Mouse (Mus musculus): ENCODE results near the gene Atf7ip.

The Atf7ip gene

GRCm38 (mm10) chr6:136553156-136553555, 47.2 kb downstream of the Atf7ip start:
- DNase-seq (ENCODE audit: low read depth, low spot score), result peak; percentile 33

GRCm38 (mm10) chr6:136553767-136554569, 48.0 kb downstream of the Atf7ip start:
- peak; percentile 89 for DNase-seq (ENCODE audit: low read depth, low spot score)

- DNase-seq (ENCODE audit: low read depth, low spot score), result peak; percentile 87
Observed at GRCm38 (mm10) chr6:136554774-136555522, 49.0 kb downstream of the Atf7ip start.

GRCm38 (mm10) chr6:136555523-136555915, 49.6 kb downstream of the Atf7ip start:
- DNase-seq (ENCODE audit: low read depth, low spot score), result peak; percentile 92

- no peak for DNase-seq (ENCODE audit: low read depth, low spot score)
Observed at GRCm38 (mm10) chr6:136558288-136559005, 52.5 kb downstream of the Atf7ip start.

GRCm38 (mm10) chr6:136566002-136566401, 60.0 kb downstream of the Atf7ip start:
- no peak for DNase-seq (ENCODE audit: low read depth, low spot score)

GRCm38 (mm10) chr6:136590739-136591138, 84.8 kb downstream of the Atf7ip start:
- no peak for DNase-seq (ENCODE audit: low read depth, low spot score)

- DNase-seq (ENCODE audit: low read depth, low spot score), result no peak
Observed at GRCm38 (mm10) chr6:136594541-136594940, 88.6 kb downstream of the Atf7ip start.

- DNase-seq (ENCODE audit: low read depth, low spot score), result no peak
Observed at GRCm38 (mm10) chr6:136602601-136603000, 96.6 kb downstream of the Atf7ip start.

GRCm38 (mm10) chr6:136611351-136612215, 105.6 kb downstream of the Atf7ip start:
- DNase-seq (ENCODE audit: low read depth, low spot score), result no peak

GRCm38 (mm10) chr6:136612312-136612711, 106.3 kb downstream of the Atf7ip start:
- DNase-seq (ENCODE audit: low read depth, low spot score), result peak; percentile 37

GRCm38 (mm10) chr6:136614156-136614555, 108.2 kb downstream of the Atf7ip start:
- no peak for DNase-seq (ENCODE audit: low read depth, low spot score)

GRCm38 (mm10) chr6:136620361-136621139, 114.6 kb downstream of the Atf7ip start:
- peak; percentile 86 for DNase-seq (ENCODE audit: low read depth, low spot score)

GRCm38 (mm10) chr6:136625421-136625820, 119.5 kb downstream of the Atf7ip start:
- DNase-seq (ENCODE audit: low read depth, low spot score), result no peak

GRCm38 (mm10) chr6:136629639-136630038, 123.7 kb downstream of the Atf7ip start:
- DNase-seq (ENCODE audit: low read depth, low spot score), result no peak

GRCm38 (mm10) chr6:136631519-136631918, 125.6 kb downstream of the Atf7ip start:
- no peak for DNase-seq (ENCODE audit: low read depth, low spot score)

GRCm38 (mm10) chr6:136631945-136632534, 126.1 kb downstream of the Atf7ip start:
- DNase-seq (ENCODE audit: low read depth, low spot score), result no peak

GRCm38 (mm10) chr6:136633154-136633553, 127.2 kb downstream of the Atf7ip start:
- no peak for DNase-seq (ENCODE audit: low read depth, low spot score)

- DNase-seq (ENCODE audit: low read depth, low spot score), result no peak
Observed at GRCm38 (mm10) chr6:136633719-136634118, 127.8 kb downstream of the Atf7ip start.

GRCm38 (mm10) chr6:136634982-136635381, 129.0 kb downstream of the Atf7ip start:
- DNase-seq (ENCODE audit: low read depth, low spot score), result no peak
